Mouse (Mus musculus) cerebellum, postnatal 25 days (tissue): ENCODE measurements at regions not wholly inside any gene's neighbourhood (a gene's known extent, or its start where the extent isn't known, plus 50 kb on each side); places are given as distances from the start of the nearest gene placed in this dataset.

Experiments used
- DNase-seq, 2 experiments: peaks; one replicate each; pipeline ENCODE4 v3.0.0; 2021; ENCODE audit warnings: mixed read lengths in 2 of 2

- no peak for DNase-seq
These were observed 257.2 kb upstream of the Nt5e start for GRCm38 (mm10) chr9:88069834-88070233.

GRCm38 (mm10) chr9:88073165-88073564 is 253.8 kb upstream of the Nt5e start:
- peak; percentile 44 to 70 for DNase-seq

GRCm38 (mm10) chr9:88073579-88073978 is 253.4 kb upstream of the Nt5e start:
- no peak for DNase-seq

- DNase-seq: no peak
These were observed 244.0 kb upstream of the Nt5e start for GRCm38 (mm10) chr9:88082931-88083479.

GRCm38 (mm10) chr9:88085181-88085816 is 241.7 kb upstream of the Nt5e start:
- no peak for DNase-seq

- DNase-seq: no peak
These were observed 241.1 kb upstream of the Nt5e start for GRCm38 (mm10) chr9:88085866-88086265.

- DNase-seq: no peak
These were observed 235.0 kb upstream of the Nt5e start for GRCm38 (mm10) chr9:88091781-88092527.

- no peak for DNase-seq
These were observed 234.4 kb upstream of the Nt5e start for GRCm38 (mm10) chr9:88092561-88092960.

- no peak for DNase-seq
These were observed 213.9 kb upstream of the Nt5e start for GRCm38 (mm10) chr9:88113094-88113493.

- no peak for DNase-seq
These were observed 206.5 kb upstream of the Nt5e start for GRCm38 (mm10) chr9:88120536-88120935.

GRCm38 (mm10) chr9:88120963-88121570 is 205.9 kb upstream of the Nt5e start:
- peak; percentile 40 to 45 for DNase-seq

GRCm38 (mm10) chr9:88124322-88125005 is 202.5 kb upstream of the Nt5e start:
- peak in 1 of 2 experiments; percentile 17 for DNase-seq

- DNase-seq: no peak
These were observed 163.8 kb upstream of the Nt5e start for GRCm38 (mm10) chr9:88163025-88163780.

- DNase-seq: peak; percentile 18 to 41
These were observed 149.3 kb upstream of the Nt5e start for GRCm38 (mm10) chr9:88177575-88178254.

- no peak for DNase-seq
These were observed 145.6 kb upstream of the Nt5e start for GRCm38 (mm10) chr9:88181189-88181994.

- DNase-seq: no peak
These were observed 119.6 kb upstream of the Nt5e start for GRCm38 (mm10) chr9:88207378-88207777.

- no peak for DNase-seq
These were observed 119.0 kb upstream of the Nt5e start for GRCm38 (mm10) chr9:88208022-88208421.

- no peak for DNase-seq
These were observed 112.2 kb upstream of the Nt5e start for GRCm38 (mm10) chr9:88214758-88215157.

- no peak for DNase-seq
These were observed 106.6 kb upstream of the Nt5e start for GRCm38 (mm10) chr9:88220360-88220759.

- DNase-seq: no peak
These were observed 105.7 kb upstream of the Nt5e start for GRCm38 (mm10) chr9:88221276-88221675.

GRCm38 (mm10) chr9:88221850-88222353 is 105.1 kb upstream of the Nt5e start:
- DNase-seq: peak; percentile 30 to 54
